In genomic region chr4:105304166-105304565, GRCm38 (mm10) we compare ENCODE assay signal across 18 mouse cellular contexts.
"Had no signal": no experiment of that assay in that cellular context is flagged by ENCODE, and none has a peak within 500 bp of the region (broad histone marks: within the 10 kb centered on the region; RNA-seq: fewer than 3 reads in every experiment).

No protein-coding gene starts in this region.

- H3K4me1 ChIP-seq: midbrain, embryonic 10.5 days; midbrain, embryonic 12.5 days; neural tube, embryonic 13.5 days; neural tube, embryonic 15.5 days had no signal

- H3K9me3 ChIP-seq: midbrain, embryonic 10.5 days; midbrain, embryonic 12.5 days; neural tube, embryonic 15.5 days had no signal

- H3K27ac ChIP-seq: midbrain, embryonic 10.5 days; midbrain, embryonic 12.5 days; neural tube, embryonic 13.5 days; neural tube, embryonic 15.5 days had no signal

- H3K4me2 ChIP-seq: lung, embryonic 14.5 days; midbrain, embryonic 12.5 days; neural tube, embryonic 13.5 days; neural tube, embryonic 15.5 days had no signal

- H3K36me3 ChIP-seq: midbrain, embryonic 10.5 days; midbrain, embryonic 12.5 days; neural tube, embryonic 13.5 days; neural tube, embryonic 15.5 days had no signal

- H3K4me3 ChIP-seq: midbrain, embryonic 10.5 days; midbrain, embryonic 12.5 days; myocyte; neural tube, embryonic 13.5 days; neural tube, embryonic 15.5 days had no signal

- ATAC-seq: midbrain, embryonic 16.5 days had no signal

- DNase-seq: lung, embryonic 14.5 days; lung, postnatal 10 days; lung, postnatal 4 days; midbrain, embryonic 14.5 days; retina, postnatal 1 day; right cerebral cortex, adult 18-20 months; right cerebral cortex, postnatal 25 days; right cerebral cortex, postnatal 4 days; spleen, adult 18-20 months; thymus, adult 18-20 months; thymus, postnatal 14 days; thymus, postnatal 36 days had no signal

- H3K9ac ChIP-seq: lung, embryonic 14.5 days; midbrain, embryonic 12.5 days; neural tube, embryonic 13.5 days; neural tube, embryonic 15.5 days had no signal

- H3K27me3 ChIP-seq: midbrain, embryonic 12.5 days; neural tube, embryonic 13.5 days; neural tube, embryonic 15.5 days had no signal
